13 mouse cellular contexts compared by ENCODE assay signal in genomic region chr12:84170610-84171009, GRCm38 (mm10).
"Had no signal": no experiment of that assay in that cellular context is flagged by ENCODE, and none has a peak within 500 bp of the region (broad histone marks: within the 10 kb centered on the region; RNA-seq: fewer than 3 reads in every experiment).

No protein-coding gene starts in this region.

- DNase-seq: gastrocnemius, postnatal 36 days; heart, adult 11 months; heart, adult 2 months; heart, postnatal 14 days; heart, postnatal 36 days; kidney, adult 18-20 months; kidney, adult 8-10 months; kidney, postnatal 14 days; kidney, postnatal 36 days; liver had no signal

- ATAC-seq: hindbrain, postnatal 0 days; intestine, embryonic 15.5 days; intestine, postnatal 0 days had no signal
